Mouse (Mus musculus) heart, embryonic 13.5 days (tissue): Measurements from ENCODE around the gene Auts2. TPM values are rescaled to one million over a fixed set of nuclear protein-coding genes. Genes with fewer than 3 reads are reported as not detected.

ENCODE experiments used
- ATAC-seq: fragments of 200-750 bp; cut with Nextera tagmentation; 2 replicates; pipeline ENCODE4 v1.8.0; 2017; ENCODE audit warnings: moderate TSS enrichment; ENCODE audit not compliant: insufficient number of reproducible peaks, low FRiP score, low TSS enrichment; ENCODE audit errors: extremely low read depth
- H3K27ac ChIP-seq: fragments of 300-500 bp; sonication (generic); replicated peaks from 2 replicates; pipeline ENCODE4 v1.5.1; 2015; ENCODE audit warnings: moderate library complexity, mild to moderate bottlenecking, inconsistent platforms
- H3K27me3 ChIP-seq: fragments of 300-500 bp; sonication (generic); replicated peaks from 2 replicates; pipeline ENCODE4 v1.6.1; 2015; ENCODE audit warnings: mild to moderate bottlenecking, inconsistent platforms
- H3K36me3 ChIP-seq: fragments of 300-500 bp; sonication (generic); 2 replicates; pipeline ENCODE4 v1.6.1; 2015; ENCODE audit warnings: mild to moderate bottlenecking, inconsistent platforms
- H3K4me1 ChIP-seq: fragments of 300-500 bp; sonication (generic); 2 replicates; pipeline ENCODE4 v1.6.1; 2015; ENCODE audit warnings: inconsistent platforms
- H3K4me2 ChIP-seq: fragments of 300-500 bp; sonication (generic); 2 replicates; pipeline ENCODE4 v1.6.1; 2015; ENCODE audit warnings: inconsistent platforms, mild to moderate bottlenecking, moderate library complexity
- H3K4me3 ChIP-seq: fragments of 300-500 bp; sonication (generic); 2 replicates; pipeline ENCODE4 v1.5.1; 2015; ENCODE audit warnings: moderate library complexity, mild to moderate bottlenecking, inconsistent platforms
- H3K9ac ChIP-seq: fragments of 300-500 bp; sonication (generic); 2 replicates; pipeline ENCODE4 v1.6.1; 2015; ENCODE audit warnings: inconsistent platforms, mild to moderate bottlenecking, moderate library complexity
- H3K9me3 ChIP-seq: fragments of 300-500 bp; sonication (generic); 2 replicates; pipeline ENCODE4 v1.6.1; 2016; ENCODE audit warnings: inconsistent platforms
- WGBS: fragments of 180-500 bp; shearing (Covaris S2); methylation state at CpG from one replicate; pipeline ENCODE4 v1.1.7; 2015; ENCODE audit warnings: mixed read lengths; 5-methylcytosine and 5-hydroxymethylcytosine counted together
- polyA plus RNA-seq: library from polyadenylated mRNA; unstranded; fragments of >200 nt; fragmentation: Nextera tagmentation; extraction: Ambion mirVana; gene quantifications from 2 replicates; pipeline ENCODE4 v1.2.1, GENCODE M21; 2015

Auts2 gene
- polyA plus RNA-seq, 1 experiment from 2014 or later: 13.8 TPM

DNA sequence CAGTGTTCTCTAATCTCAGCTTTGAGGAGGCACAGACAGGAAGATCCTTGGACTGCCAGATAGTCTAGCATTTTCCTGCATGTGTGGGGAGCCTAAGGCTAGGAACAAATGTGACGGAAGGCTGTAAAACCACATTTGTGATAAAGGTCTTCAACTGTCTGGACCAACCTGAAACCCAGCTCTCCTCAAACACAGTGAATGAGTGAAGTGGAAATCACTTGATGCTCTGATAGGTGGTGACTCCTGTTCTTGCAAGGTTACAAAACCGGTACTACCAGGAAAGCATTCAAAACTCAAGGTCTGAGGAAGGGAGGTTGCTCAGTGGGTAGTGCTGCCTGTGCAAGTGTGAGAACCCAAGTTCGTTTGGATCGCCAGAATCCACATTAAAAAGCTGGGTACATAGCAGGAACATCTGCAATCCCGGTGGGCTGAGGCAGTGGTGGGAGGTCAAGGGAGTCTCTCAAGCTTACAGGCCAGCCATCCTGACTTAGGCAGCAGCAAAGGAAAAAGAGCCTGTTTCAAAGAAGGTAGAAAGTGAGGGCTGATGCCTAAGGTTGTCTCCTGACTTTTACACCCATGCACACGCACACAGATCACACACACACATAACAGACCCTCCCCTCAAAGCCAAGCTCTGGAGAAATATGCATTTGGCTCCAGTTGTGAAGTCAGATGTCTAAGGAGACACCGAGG, 810.4 kb downstream of the Auts2 start:
- H3K27ac ChIP-seq: no peak overlapping the region
- H3K9me3 ChIP-seq: no peaks in the 10 kb centered on the region
- no peaks in the 10 kb centered on the region for H3K36me3 ChIP-seq
- H3K4me2 ChIP-seq: no peak overlapping the region
- peaks cover 26% of the 10 kb centered on the region for H3K4me1 ChIP-seq
- 51% methylated on average over 7 of the region's 7 CpGs for WGBS
- no peak overlapping the region for H3K9ac ChIP-seq
- ATAC-seq: no peak
- H3K4me3 ChIP-seq: no peak overlapping the region
- no peaks in the 10 kb centered on the region for H3K27me3 ChIP-seq

- no peaks in the 10 kb centered on the region for H3K36me3 ChIP-seq
- no peak overlapping the region for H3K27ac ChIP-seq
- H3K4me2 ChIP-seq: no peak overlapping the region
- H3K9me3 ChIP-seq: no peaks in the 10 kb centered on the region
- 63% methylated on average over 4 of the region's 4 CpGs for whole genome bisulfite sequencing
- H3K4me3 ChIP-seq: no peak overlapping the region
- peaks cover 43% of the 10 kb centered on the region for H3K4me1 ChIP-seq
- H3K9ac ChIP-seq: no peak overlapping the region
- H3K27me3 ChIP-seq: no peaks in the 10 kb centered on the region
- ATAC-seq: no peak
These were observed 813.7 kb downstream of the Auts2 start for GRCm38 (mm10) chr5:131729456-131729855.

- no peaks in the 10 kb centered on the region for H3K27me3 ChIP-seq
- H3K9ac ChIP-seq: no peak overlapping the region
- no peak for ATAC-seq
- no peaks in the 10 kb centered on the region for H3K36me3 ChIP-seq
- H3K9me3 ChIP-seq: no peaks in the 10 kb centered on the region
- peaks cover 36% of the 10 kb centered on the region for H3K4me1 ChIP-seq
- H3K27ac ChIP-seq: peak overlapping the region; percentile 59
- 60% methylated on average over 4 of the region's 4 CpGs for WGBS
- no peak overlapping the region for H3K4me2 ChIP-seq
- no peak overlapping the region for H3K4me3 ChIP-seq
These were observed 815.2 kb downstream of the Auts2 start for GRCm38 (mm10) chr5:131727909-131728308.

- Histone ChIP-seq H3K27me3 (no peaks in the 10 kb centered on the region), H3K4me2 (no peak overlapping the region), H3K9ac (no peak overlapping the region), H3K27ac (no peak overlapping the region), H3K4me3 (no peak overlapping the region), H3K4me1 (peaks cover 31% of the 10 kb centered on the region), H3K36me3 (no peaks in the 10 kb centered on the region), H3K9me3 (no peaks in the 10 kb centered on the region)
- ATAC-seq: no peak
- WGBS: 76% methylated on average over 1 of the region's 1 CpGs
These were observed 818.6 kb downstream of the Auts2 start for GRCm38 (mm10) chr5:131724508-131724907.

DNA sequence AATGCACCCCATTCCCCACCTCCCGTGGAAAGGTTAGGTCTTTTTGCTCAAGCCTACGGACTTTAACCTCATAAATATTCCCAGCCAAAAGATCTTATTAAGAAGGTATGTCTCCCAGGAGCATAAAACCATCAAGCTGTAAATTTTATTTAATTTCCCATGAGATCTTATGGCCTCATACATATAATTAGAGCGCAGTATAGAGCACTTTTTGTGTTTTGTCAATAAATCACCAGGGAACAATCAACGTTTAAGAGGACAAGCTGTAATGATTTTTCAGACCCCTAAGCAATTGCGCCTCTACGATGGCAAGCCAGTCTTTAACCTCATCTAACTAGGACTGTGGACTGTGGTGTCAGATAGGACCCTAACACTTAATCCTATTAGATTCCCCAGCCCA, 820.4 kb downstream of the Auts2 start:
- H3K4me2 ChIP-seq: no peak overlapping the region
- peaks cover 20% of the 10 kb centered on the region for H3K4me1 ChIP-seq
- H3K36me3 ChIP-seq: no peaks in the 10 kb centered on the region
- no peak overlapping the region for H3K9ac ChIP-seq
- H3K4me3 ChIP-seq: no peak overlapping the region
- ATAC-seq: no peak
- 88% methylated on average over 6 of the region's 6 CpGs for WGBS
- H3K27ac ChIP-seq: no peak overlapping the region
- H3K27me3 ChIP-seq: no peaks in the 10 kb centered on the region
- H3K9me3 ChIP-seq: no peaks in the 10 kb centered on the region

DNA sequence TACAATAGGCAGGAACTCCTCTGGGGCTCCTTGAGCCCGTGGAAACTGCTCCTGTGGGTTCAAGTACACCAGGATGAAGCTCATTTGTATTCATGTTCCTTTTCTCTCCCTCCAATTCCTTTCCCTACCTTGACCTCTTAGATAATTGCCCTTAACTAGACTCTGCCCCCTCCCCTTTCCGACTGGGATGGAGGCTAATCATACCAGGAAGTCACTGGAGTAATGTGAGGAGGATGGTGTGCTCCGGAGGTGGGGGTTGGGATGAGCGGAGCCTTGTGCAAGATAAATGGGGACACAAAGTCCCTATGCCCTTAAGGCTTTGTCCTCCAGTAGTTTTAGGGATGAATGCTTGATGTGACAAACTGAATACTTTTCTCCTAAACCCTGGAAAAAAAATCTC, 820.8 kb downstream of the Auts2 start:
- H3K27ac ChIP-seq: no peak overlapping the region
- H3K36me3 ChIP-seq: no peaks in the 10 kb centered on the region
- 57% methylated on average over 4 of the region's 4 CpGs for WGBS
- no peak for ATAC-seq
- H3K4me2 ChIP-seq: no peak overlapping the region
- H3K9ac ChIP-seq: no peak overlapping the region
- H3K4me1 ChIP-seq: peaks cover 16% of the 10 kb centered on the region
- no peaks in the 10 kb centered on the region for H3K9me3 ChIP-seq
- no peak overlapping the region for H3K4me3 ChIP-seq
- no peaks in the 10 kb centered on the region for H3K27me3 ChIP-seq

- H3K4me1 ChIP-seq: no peaks in the 10 kb centered on the region
- no peak for ATAC-seq
- 78% methylated on average over 13 of the region's 13 CpGs for WGBS
These were observed 825.1 kb downstream of the Auts2 start for GRCm38 (mm10) chr5:131718013-131718412.

GRCm38 (mm10) chr5:131717359-131717965, 825.7 kb downstream of the Auts2 start:
- no peak for ATAC-seq
- Histone ChIP-seq H3K36me3 (peaks cover 12% of the 10 kb centered on the region), H3K4me2 (no peak overlapping the region), H3K27ac (no peak overlapping the region), H3K9ac (no peak overlapping the region), H3K27me3 (no peaks in the 10 kb centered on the region), H3K9me3 (peaks cover 2% of the 10 kb centered on the region; the same call in 1 of the 2 replicates), H3K4me3 (no peak overlapping the region), H3K4me1 (no peaks in the 10 kb centered on the region)
- 83% methylated on average over 19 of the region's 19 CpGs for WGBS

More at GRCm38 (mm10) chr5:131718013-131718412, 825.1 kb downstream of the Auts2 start:
- Histone ChIP-seq H3K9ac (no peak overlapping the region), H3K36me3 (peaks cover 9% of the 10 kb centered on the region), H3K4me3 (no peak overlapping the region), H3K9me3 (no peaks in the 10 kb centered on the region), H3K27me3 (no peaks in the 10 kb centered on the region), H3K27ac (no peak overlapping the region), H3K4me2 (no peak overlapping the region)

DNA sequence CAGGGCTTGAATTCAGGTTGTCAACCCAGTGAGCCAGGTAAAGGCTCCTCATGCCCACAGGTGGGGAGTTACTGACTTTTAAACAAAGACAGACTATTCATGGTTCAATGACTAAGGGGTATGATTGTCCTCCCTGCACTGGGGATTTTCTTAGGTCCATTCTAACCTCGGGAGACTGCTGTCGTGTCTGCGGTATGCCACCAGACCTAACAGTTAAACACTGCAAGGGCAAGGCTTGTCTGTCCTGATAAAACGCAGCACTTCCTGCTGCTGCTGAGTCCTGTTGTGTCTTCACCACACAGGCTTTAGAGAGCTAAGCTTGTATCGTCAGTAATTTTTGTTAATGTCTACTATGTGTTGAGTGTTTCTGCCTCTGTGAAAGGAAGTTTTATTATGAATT, 828.2 kb downstream of the Auts2 start:
- Histone ChIP-seq H3K4me1 (peaks cover 8% of the 10 kb centered on the region), H3K4me3 (no peak overlapping the region), H3K4me2 (no peak overlapping the region), H3K9me3 (peaks cover 5% of the 10 kb centered on the region; the same call in 1 of the 2 replicates), H3K27ac (no peak overlapping the region), H3K27me3 (no peaks in the 10 kb centered on the region), H3K36me3 (peaks cover 12% of the 10 kb centered on the region), H3K9ac (no peak overlapping the region)
- 62% methylated on average over 5 of the region's 5 CpGs for WGBS
- ATAC-seq: no peak

DNA sequence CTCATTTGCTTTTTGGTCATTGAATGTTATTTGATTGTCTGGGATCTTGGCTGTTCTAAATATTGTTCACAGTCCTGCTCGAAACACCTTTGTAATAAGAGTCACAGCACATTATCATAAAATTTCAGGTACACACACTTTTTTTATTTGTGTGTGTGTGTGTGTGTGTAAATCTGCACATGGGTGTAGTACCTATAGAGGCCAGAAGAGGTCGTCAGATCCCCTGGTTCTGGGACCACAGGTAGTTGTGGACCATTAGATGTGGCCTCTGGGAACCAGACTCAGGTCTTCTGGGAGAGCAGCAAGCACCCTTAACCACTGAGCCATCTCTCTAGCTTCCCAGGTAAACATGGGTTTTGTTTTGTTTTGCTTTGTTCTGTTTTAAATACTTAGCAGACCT, 830.7 kb downstream of the Auts2 start:
- no peak for ATAC-seq
- no peaks in the 10 kb centered on the region for H3K27me3 ChIP-seq
- H3K9me3 ChIP-seq: peaks cover 5% of the 10 kb centered on the region; the same call in 1 of the 2 replicates
- WGBS: 83% methylated on average over 2 of the region's 2 CpGs
- peaks cover 12% of the 10 kb centered on the region for H3K36me3 ChIP-seq
- no peak overlapping the region for H3K9ac ChIP-seq
- H3K4me3 ChIP-seq: no peak overlapping the region
- H3K4me1 ChIP-seq: peaks cover 14% of the 10 kb centered on the region
- H3K4me2 ChIP-seq: no peak overlapping the region
- no peak overlapping the region for H3K27ac ChIP-seq

DNA sequence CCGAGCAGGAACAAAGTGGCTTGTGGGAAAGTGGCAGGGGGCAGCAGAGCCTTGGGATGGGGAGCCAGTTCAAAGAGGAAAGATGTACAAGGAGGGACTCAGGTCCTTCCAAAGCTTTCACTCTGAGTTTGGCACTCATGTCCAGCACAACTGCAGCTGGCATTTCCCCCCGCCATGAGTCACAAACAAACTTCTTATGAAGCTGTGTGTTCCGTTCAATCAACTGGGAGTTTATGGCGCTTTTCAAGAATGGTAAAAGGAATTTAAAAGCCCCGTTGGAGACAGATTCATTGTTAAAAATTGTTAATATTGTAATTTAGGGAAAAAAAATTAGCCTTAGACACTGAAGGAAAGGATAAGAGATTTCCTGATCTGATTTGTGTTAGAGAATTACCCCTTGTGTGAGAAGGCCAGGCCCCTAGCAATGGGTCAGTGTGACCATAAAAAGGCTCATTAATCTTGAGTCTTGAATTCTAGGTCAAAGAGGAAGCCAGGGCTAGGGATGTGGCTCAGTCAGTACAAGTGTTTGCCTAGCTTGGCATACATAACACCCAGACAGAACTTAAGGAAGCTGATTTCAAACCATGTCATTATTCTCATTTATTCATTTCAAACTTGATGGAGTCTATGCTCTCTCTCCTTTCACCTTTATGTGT, 831.5 kb downstream of the Auts2 start:
- WGBS: 63% methylated on average over 5 of the region's 5 CpGs
- ATAC-seq: no peak
- Histone ChIP-seq H3K4me2 (no peak overlapping the region), H3K4me3 (no peak overlapping the region), H3K9me3 (peaks cover 5% of the 10 kb centered on the region; the same call in 1 of the 2 replicates), H3K27me3 (no peaks in the 10 kb centered on the region), H3K9ac (no peak overlapping the region), H3K36me3 (peaks cover 12% of the 10 kb centered on the region), H3K4me1 (peaks cover 14% of the 10 kb centered on the region), H3K27ac (no peak overlapping the region)
